Mouse (Mus musculus) embryonic facial prominence, embryonic 11.5 days (tissue): ENCODE results near the gene Osbpl9. TPM values are rescaled to one million over a fixed set of nuclear protein-coding genes. Genes with fewer than 3 reads are reported as not detected.

Source experiments
- ATAC-seq: fragments of 200-750 bp; cut with Nextera tagmentation; replicated peaks from 2 replicates; pipeline ENCODE4 v1.8.0; 2017; ENCODE audit warnings: low read depth; ENCODE audit not compliant: insufficient number of reproducible peaks, low FRiP score, low TSS enrichment
- DNase-seq: peaks from one replicate; pipeline ENCODE4 v3.0.0-alpha.2; 2015; ENCODE audit warnings: low spot score
- H3K27ac ChIP-seq: fragments of 300-500 bp; sonication (generic); replicated peaks from 2 replicates; pipeline ENCODE4 v1.5.1; 2014; ENCODE audit warnings: mild to moderate bottlenecking, low read depth, low read length, control low read depth
- H3K27me3 ChIP-seq: fragments of 300-500 bp; sonication (generic); 2 replicates; pipeline ENCODE4 v1.6.1; 2014; ENCODE audit warnings: mild to moderate bottlenecking, low read length, moderate library complexity, mixed read lengths; ENCODE audit not compliant: control insufficient read depth, insufficient read depth
- H3K36me3 ChIP-seq: fragments of 300-500 bp; sonication (generic); replicated peaks from 2 replicates; pipeline ENCODE4 v1.6.1; 2014; ENCODE audit warnings: low read depth, mild to moderate bottlenecking, low read length, moderate library complexity, mixed read lengths; ENCODE audit not compliant: control insufficient read depth, insufficient read depth
- H3K4me1 ChIP-seq: fragments of 300-500 bp; sonication (generic); 2 replicates; pipeline ENCODE4 v1.6.1; 2014; ENCODE audit warnings: low read length, mixed read lengths; ENCODE audit not compliant: control insufficient read depth, insufficient read depth
- H3K4me2 ChIP-seq: fragments of 300-500 bp; sonication (generic); 2 replicates; pipeline ENCODE4 v1.6.1; 2014; ENCODE audit warnings: low read depth, mild to moderate bottlenecking, control low read depth, low read length, moderate library complexity
- H3K4me3 ChIP-seq: fragments of 300-500 bp; sonication (generic); 2 replicates; pipeline ENCODE4 v1.5.1; 2014; ENCODE audit warnings: low read depth, low read length, control low read depth
- H3K9ac ChIP-seq: fragments of 300-500 bp; sonication (generic); replicated peaks from 2 replicates; pipeline ENCODE4 v1.6.1; 2014; ENCODE audit warnings: mild to moderate bottlenecking, control low read depth, low read length
- H3K9me3 ChIP-seq: fragments of 300-500 bp; sonication (generic); replicated peaks from 2 replicates; pipeline ENCODE4 v1.6.1; 2016; ENCODE audit warnings: mild to moderate bottlenecking, low read length, inconsistent platforms, mixed read lengths; ENCODE audit not compliant: control insufficient read depth
- WGBS: fragments of 180-500 bp; shearing (Covaris S2); extraction: QIAGEN DNeasy Blood & Tissue Kit; methylation state at CpG from one replicate; pipeline ENCODE4 v1.1.7; 2014; 5-methylcytosine and 5-hydroxymethylcytosine counted together
- polyA plus RNA-seq: library from polyadenylated mRNA; unstranded; fragments of >200 nt; fragmentation: Nextera tagmentation; extraction: Ambion mirVana; gene quantifications from 2 replicates; pipeline ENCODE4 v1.2.1, GENCODE M21; 2014

Osbpl9 gene
- 80.7 and 81.0 TPM in 2 replicates for polyA plus RNA-seq

- Histone ChIP-seq H3K27ac (peak within 1 kb of the TSS; percentile 87), H3K4me1 (no peaks in the 10 kb centered on the region), H3K27me3 (no peaks in the 10 kb centered on the region), H3K9ac (peak within 1 kb of the TSS; percentile 77), H3K4me3 (peak within 1 kb of the TSS; percentile 80), H3K36me3 (no peaks in the 10 kb centered on the region), H3K4me2 (peak within 1 kb of the TSS; percentile 98), H3K9me3 (no peaks in the 10 kb centered on the region)
- DNase-seq (peak; percentile 99), ATAC-seq (peak; percentile 98)
- under 1% methylated on average over 59 of the region's 59 CpGs for WGBS
These were observed at the start of gene Osbpl9 for GRCm38 (mm10) chr4:109201582-109202424. TSS of gene Osbpl9 (minus strand) at chr4:109202272.

DNA sequence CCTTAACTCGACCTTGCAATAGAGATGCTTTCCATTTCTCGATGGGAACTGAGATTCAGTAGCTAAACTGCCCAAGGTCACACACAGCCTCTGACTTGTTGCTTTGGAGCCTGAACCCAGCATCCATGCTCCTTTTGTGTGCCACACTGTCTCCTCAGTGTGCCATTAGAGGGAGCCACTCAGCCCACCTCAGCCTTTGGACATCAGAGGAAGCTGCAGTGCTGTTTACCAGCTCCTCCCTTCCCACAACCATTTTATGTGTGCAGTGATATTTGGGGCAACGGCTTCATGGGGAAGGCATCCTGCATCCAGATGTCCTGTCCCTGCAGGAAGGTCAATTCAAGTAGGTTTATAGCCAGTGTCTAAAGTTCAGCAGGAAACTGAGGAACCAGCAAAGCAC lies 49.5 kb upstream of the Osbpl9 start:
- Histone ChIP-seq H3K36me3 (no peaks in the 10 kb centered on the region), H3K9me3 (no peaks in the 10 kb centered on the region), H3K4me1 (no peaks in the 10 kb centered on the region; the same call in 1 of the 2 replicates), H3K27me3 (no peaks in the 10 kb centered on the region), H3K9ac (no peak overlapping the region), H3K27ac (no peak overlapping the region), H3K4me3 (no peak overlapping the region), H3K4me2 (no peak overlapping the region)
- DNase-seq (peak; percentile 30), ATAC-seq (no peak)
- WGBS = 38% methylated on average over 3 of the region's 3 CpGs

DNA sequence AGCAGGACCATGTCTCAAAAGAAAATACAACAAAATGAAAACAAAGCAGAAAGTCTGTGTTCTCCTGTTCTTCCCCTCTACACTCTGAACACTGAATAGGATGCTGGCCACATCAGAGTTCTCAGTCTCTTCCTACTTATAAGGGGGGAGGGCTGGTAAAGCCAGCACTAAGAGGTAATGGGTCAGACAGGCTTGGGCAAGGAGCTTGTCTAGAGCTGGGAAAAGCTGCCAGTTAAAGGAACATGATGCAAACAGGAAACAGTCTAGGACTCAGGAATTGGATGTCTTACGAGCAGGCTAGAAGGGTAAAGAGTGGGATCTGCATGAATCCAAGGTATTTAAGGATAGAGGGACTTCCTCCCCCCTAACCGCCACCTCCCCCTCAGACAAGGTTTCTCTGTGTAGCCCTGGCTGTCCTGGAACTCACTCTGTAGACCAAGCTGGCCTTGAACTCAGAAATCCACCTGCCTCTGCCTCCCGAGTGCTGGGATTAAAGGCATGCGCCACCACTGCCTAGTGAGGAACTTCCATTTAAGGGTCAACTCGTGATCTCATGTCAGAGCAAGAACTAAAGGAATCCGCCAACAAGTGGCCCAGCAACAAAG lies 43.0 kb upstream of the Osbpl9 start:
- no peak for DNase-seq
- Histone ChIP-seq H3K4me2 (no peak overlapping the region), H3K27ac (no peak overlapping the region), H3K36me3 (no peaks in the 10 kb centered on the region), H3K4me3 (no peak overlapping the region), H3K4me1 (no peaks in the 10 kb centered on the region), H3K9ac (no peak overlapping the region), H3K27me3 (no peaks in the 10 kb centered on the region), H3K9me3 (no peaks in the 10 kb centered on the region)
- 82% methylated on average over 6 of the region's 6 CpGs for WGBS
- ATAC-seq = no peak

GRCm38 (mm10) chr4:109244506-109244905 lies 42.4 kb upstream of the Osbpl9 start:
- Histone ChIP-seq H3K4me2 (no peak overlapping the region), H3K9me3 (no peaks in the 10 kb centered on the region), H3K27me3 (no peaks in the 10 kb centered on the region), H3K9ac (no peak overlapping the region), H3K4me1 (no peaks in the 10 kb centered on the region), H3K4me3 (no peak overlapping the region), H3K27ac (no peak overlapping the region), H3K36me3 (no peaks in the 10 kb centered on the region)
- ATAC-seq = no peak
- 80% methylated on average over 7 of the region's 7 CpGs for WGBS
- no peak for DNase-seq

GRCm38 (mm10) chr4:109241934-109242333 lies 39.9 kb upstream of the Osbpl9 start:
- WGBS = 62% methylated on average over 4 of the region's 4 CpGs
- no peak overlapping the region for H3K4me2 ChIP-seq
- no peak for ATAC-seq
- no peaks in the 10 kb centered on the region for H3K4me1 ChIP-seq
- DNase-seq = no peak
- no peak overlapping the region for H3K4me3 ChIP-seq
- no peak overlapping the region for H3K9ac ChIP-seq
- H3K9me3 ChIP-seq = no peaks in the 10 kb centered on the region
- H3K27ac ChIP-seq = no peak overlapping the region
- no peaks in the 10 kb centered on the region for H3K27me3 ChIP-seq
- no peaks in the 10 kb centered on the region for H3K36me3 ChIP-seq

DNA sequence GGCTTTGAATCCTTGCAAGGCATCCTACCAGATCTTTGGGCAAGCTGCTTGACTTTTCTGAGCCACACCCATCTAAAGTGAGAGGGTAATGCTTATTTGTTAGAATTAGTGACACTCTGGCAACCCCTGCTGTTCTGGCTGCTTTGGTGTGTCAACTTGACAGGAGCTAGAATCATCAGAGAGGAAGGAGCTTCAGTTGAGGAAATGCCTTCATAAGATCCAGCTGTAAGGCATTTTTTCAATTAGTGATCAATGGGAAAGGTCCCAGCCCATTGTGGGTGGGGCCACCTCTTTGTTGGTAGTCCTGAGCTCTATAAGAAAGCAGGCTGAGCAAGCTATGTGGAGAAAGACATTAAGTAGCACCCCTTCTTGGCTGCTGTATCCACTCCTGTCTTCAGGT lies 39.1 kb upstream of the Osbpl9 start:
- Histone ChIP-seq H3K9me3 (no peaks in the 10 kb centered on the region), H3K27ac (no peak overlapping the region), H3K4me3 (no peak overlapping the region), H3K36me3 (no peaks in the 10 kb centered on the region), H3K9ac (no peak overlapping the region), H3K4me2 (no peak overlapping the region), H3K4me1 (no peaks in the 10 kb centered on the region), H3K27me3 (no peaks in the 10 kb centered on the region)
- peak; percentile 76 for DNase-seq
- 0 out of 2 replicates have a peak, but pooled peaks have one; percentile 34 for ATAC-seq

DNA sequence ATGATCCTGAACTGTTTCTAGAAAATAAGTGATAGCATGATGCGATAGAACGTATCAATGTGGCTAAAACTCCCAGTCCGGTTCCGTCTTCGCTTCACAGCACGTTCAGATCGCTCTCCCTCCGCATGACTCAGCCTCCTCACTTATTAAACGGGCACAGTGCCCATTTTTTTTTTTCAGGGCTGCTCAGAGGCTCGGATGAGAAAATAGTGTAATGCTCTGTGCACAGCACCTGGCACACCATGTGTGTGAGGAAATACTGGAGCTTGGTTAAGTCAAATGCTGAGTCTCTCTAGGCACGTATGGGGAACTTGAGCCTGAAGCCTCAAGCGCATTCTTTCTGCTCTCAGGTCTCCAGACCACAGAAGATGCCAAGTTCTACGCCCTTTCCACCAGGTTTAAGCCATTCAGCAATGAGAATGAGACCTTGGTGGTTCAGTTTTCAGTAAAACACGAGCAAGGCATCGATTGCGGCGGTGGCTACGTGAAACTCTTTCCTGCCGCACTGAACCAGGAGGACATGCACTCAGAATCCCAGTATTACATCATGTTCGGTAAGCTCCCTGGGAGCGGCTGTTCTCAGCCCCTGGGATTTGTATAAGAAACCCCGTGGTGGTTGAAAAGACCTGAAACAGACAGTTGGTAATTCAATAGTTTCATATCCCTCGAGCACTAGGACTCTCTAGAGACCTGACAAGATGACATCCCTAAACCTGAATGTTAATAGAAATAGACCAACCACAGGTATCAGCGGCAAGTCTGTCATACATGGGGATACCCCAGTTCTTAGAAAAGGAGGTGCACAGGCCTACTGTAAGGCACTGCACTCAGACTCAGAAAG lies 36.6 kb upstream of the Osbpl9 start:
- no peak overlapping the region for H3K9ac ChIP-seq
- no peak overlapping the region for H3K4me2 ChIP-seq
- H3K4me3 ChIP-seq = no peak overlapping the region
- DNase-seq (no peak), ATAC-seq (no peak)
- no peak overlapping the region for H3K27ac ChIP-seq
- no peaks in the 10 kb centered on the region for H3K9me3 ChIP-seq
- no peaks in the 10 kb centered on the region for H3K36me3 ChIP-seq
- no peaks in the 10 kb centered on the region for H3K27me3 ChIP-seq
- no peaks in the 10 kb centered on the region for H3K4me1 ChIP-seq
- 84% methylated on average over 24 of the region's 24 CpGs for WGBS
